Mouse (Mus musculus): ENCODE measurements around the gene Ulk1. TPM values are rescaled to one million over a fixed set of nuclear protein-coding genes. Genes with fewer than 3 reads are reported as not detected.
A peak's percentile ranks its signal among the peaks of the same experiment; 100 is the strongest.

Gene Ulk1
- total and polyA plus RNA-seq, 3 experiments, result 4.9 to 23.0 TPM; not detected in 1

- H3K27ac ChIP-seq (ENCODE audit: control insufficient read depth, low read depth, low read length), result no peak overlapping the region
- DNase-seq (ENCODE audit: low read depth, low spot score), result no peak
- no peak for TF ChIP-seq ZC3H11A (IDR thresholded peaks at IDR 0.05; ENCODE audit: low read depth, low read length)
- TF ChIP-seq POLR2AphosphoS2 (IDR thresholded peaks at IDR 0.05; ENCODE audit: low read length), result no peak
- TF ChIP-seq TAL1 (IDR thresholded peaks at IDR 0.05; ENCODE audit: low read length), result no peak
- TF ChIP-seq MYB (IDR thresholded peaks at IDR 0.05; ENCODE audit: low read depth, low read length), result no peak
- no peak for TF ChIP-seq MYC (IDR thresholded peaks at IDR 0.05; ENCODE audit: low read depth, low read length)
- no peak for TF ChIP-seq SMC3 (IDR thresholded peaks at IDR 0.05; ENCODE audit: low read depth, low read length)
- no peak for TF ChIP-seq CHD1 (IDR thresholded peaks at IDR 0.05; ENCODE audit: low read depth, low read length)
- no peak for TF ChIP-seq E2F4 (IDR thresholded peaks at IDR 0.05; ENCODE audit: borderline replicate concordance, low read depth, low read length)
- no peak for TF ChIP-seq TCF12 (IDR thresholded peaks at IDR 0.05; ENCODE audit: low read depth, low read length)
- no peak for TF ChIP-seq JUND (IDR thresholded peaks at IDR 0.05; ENCODE audit: low read depth, low read length)
- no peak for TF ChIP-seq MAX (IDR thresholded peaks at IDR 0.05; ENCODE audit: low read length)
- no peak for TF ChIP-seq USF1 (IDR thresholded peaks at IDR 0.05; ENCODE audit: low read depth, low read length)
- TF ChIP-seq ETS1 (IDR thresholded peaks at IDR 0.05; ENCODE audit: low read depth, low read length), result no peak
- no peak for TF ChIP-seq UBTF (IDR thresholded peaks at IDR 0.05; ENCODE audit: borderline replicate concordance, insufficient read depth, low read depth, low read length)
- TF ChIP-seq ZNF384 (IDR thresholded peaks at IDR 0.05; ENCODE audit: low read depth, low read length), result no peak
- no peak for TF ChIP-seq EP300 (IDR thresholded peaks at IDR 0.05; ENCODE audit: low read depth in 1 of 2, low read length in 2 of 2)
- TF ChIP-seq MAZ (IDR thresholded peaks at IDR 0.05; ENCODE audit: low read depth, low read length), result no peak
- no peak for TF ChIP-seq RAD21 (IDR thresholded peaks at IDR 0.05; ENCODE audit: low read depth, low read length)
- no peak for TF ChIP-seq GABPA (IDR thresholded peaks at IDR 0.05; ENCODE audit: low read depth, low read length)
- no peaks in the 10 kb centered on the region for H3K79me2 ChIP-seq (ENCODE audit: control insufficient read depth, insufficient read depth, low read length, poor library complexity)
- H3K36me3 ChIP-seq (ENCODE audit: control insufficient read depth in 1 of 2, insufficient read depth in 2 of 2, low read length in 2 of 2), result no peaks in the 10 kb centered on the region
- H3K27me3 ChIP-seq (ENCODE audit: control insufficient read depth in 1 of 2, insufficient read depth in 2 of 2, low read length in 2 of 2), result no peaks in the 10 kb centered on the region
- no peaks in the 10 kb centered on the region for H3K4me1 ChIP-seq (ENCODE audit: control insufficient read depth in 1 of 2, insufficient read depth in 2 of 2, low read length in 2 of 2)
- H3K9ac ChIP-seq (ENCODE audit: control insufficient read depth, low read depth, low read length, poor library complexity, severe bottlenecking), result no peak overlapping the region
- H3K9me3 ChIP-seq (replicated peaks; ENCODE audit: insufficient read depth, low read length), result no peaks in the 10 kb centered on the region
- H3K4me3 ChIP-seq (ENCODE audit: control insufficient read depth in 1 of 2, insufficient read depth in 1 of 2, low read depth in 2 of 2, low read length in 2 of 2), result no peak overlapping the region
Observed at GRCm38 (mm10) chr5:110824421-110824820, 14.5 kb upstream of the Ulk1 start.

DNA sequence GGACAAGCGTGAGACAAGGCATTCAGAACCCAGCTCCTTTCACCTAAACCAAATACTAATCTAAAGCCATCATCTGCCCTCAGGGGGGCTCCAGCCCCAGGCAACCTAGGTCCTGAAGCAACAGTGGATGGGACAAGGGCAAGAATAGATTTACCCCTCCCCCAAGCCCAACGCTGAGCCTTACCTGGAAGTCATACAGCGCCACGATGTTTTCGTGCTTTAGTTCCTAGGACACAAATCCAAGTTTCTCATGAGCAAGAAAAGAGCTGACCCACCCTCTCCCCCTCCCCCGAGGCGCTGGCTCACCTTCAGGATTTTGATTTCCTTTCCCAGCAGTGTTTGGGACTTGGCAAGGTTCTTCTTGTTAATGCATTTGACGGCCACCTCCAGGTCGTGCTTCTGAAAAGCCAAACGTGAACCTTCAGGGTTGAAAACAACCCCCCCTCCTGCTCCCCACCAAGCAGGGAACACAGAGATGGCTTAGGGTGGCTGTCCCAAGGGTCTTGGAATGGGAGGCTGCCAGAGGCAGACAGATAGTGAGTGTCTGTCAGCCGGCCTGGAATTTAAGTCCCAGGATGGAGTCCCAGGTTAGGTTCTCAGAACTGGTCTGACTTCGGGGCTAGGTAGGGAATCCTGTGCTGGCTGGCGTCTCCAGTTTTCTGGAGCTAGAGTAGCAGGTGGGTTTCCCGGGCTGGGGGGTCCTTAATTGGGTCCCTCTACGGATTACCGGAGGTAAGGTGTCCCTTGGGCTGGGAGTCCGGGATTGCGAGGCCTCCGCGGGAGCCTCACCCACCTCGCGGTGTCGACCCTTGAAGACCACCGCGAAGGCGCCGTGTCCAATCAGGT is 853 bp downstream of the Ulk1 start:
- no peaks in the 10 kb centered on the region for H3K9me3 ChIP-seq (replicated peaks; ENCODE audit: insufficient read depth, low read length)
- H3K4me1 ChIP-seq (ENCODE audit: control insufficient read depth in 1 of 2, insufficient read depth in 2 of 2, low read length in 2 of 2), result peaks cover 7 to 22% of the 10 kb centered on the region in 2 experiments; a peak in 3 of 4 replicates
- 0 out of 2 replicates have a peak, but pooled peaks have one; percentile 47 for TF ChIP-seq CHD1 (IDR thresholded peaks at IDR 0.05; ENCODE audit: low read depth, low read length)
- TF ChIP-seq SMC3 (IDR thresholded peaks at IDR 0.05; ENCODE audit: low read depth, low read length), result no peak
- H3K4me3 ChIP-seq (ENCODE audit: control insufficient read depth in 1 of 2, insufficient read depth in 1 of 2, low read depth in 2 of 2, low read length in 2 of 2), result peak overlapping the region; percentile 87 to 94
- DNase-seq (ENCODE audit: low read depth, low spot score), result peak; percentile 50
- H3K27me3 ChIP-seq (ENCODE audit: control insufficient read depth in 1 of 2, insufficient read depth in 2 of 2, low read length in 2 of 2), result no peaks in the 10 kb centered on the region
- H3K9ac ChIP-seq (ENCODE audit: control insufficient read depth, low read depth, low read length, poor library complexity, severe bottlenecking), result peak overlapping the region; percentile 82
- no peak overlapping the region for H3K27ac ChIP-seq (ENCODE audit: control insufficient read depth, low read depth, low read length)
- peaks cover 0 to 16% of the 10 kb centered on the region in 2 experiments; a peak in 2 of 4 replicates for H3K36me3 ChIP-seq (ENCODE audit: control insufficient read depth in 1 of 2, insufficient read depth in 2 of 2, low read length in 2 of 2)
- H3K79me2 ChIP-seq (ENCODE audit: control insufficient read depth, insufficient read depth, low read length, poor library complexity), result peaks cover 8% of the 10 kb centered on the region
